Mouse (Mus musculus) erythroblast, embryonic 14.5 days (primary cell): ENCODE results near the gene Kcnj9.

Experiments
- GATA1 ChIP-seq: IDR thresholded peaks from 2 replicates; pipeline ENCODE4 v1.6.1; 2012; ENCODE audit warnings: low read length, inconsistent platforms, mixed read lengths
- TAL1 ChIP-seq: IDR thresholded peaks from 3 replicates; pipeline ENCODE4 v1.6.1; 2012; ENCODE audit warnings: low read length, inconsistent platforms, mixed read lengths

DNA sequence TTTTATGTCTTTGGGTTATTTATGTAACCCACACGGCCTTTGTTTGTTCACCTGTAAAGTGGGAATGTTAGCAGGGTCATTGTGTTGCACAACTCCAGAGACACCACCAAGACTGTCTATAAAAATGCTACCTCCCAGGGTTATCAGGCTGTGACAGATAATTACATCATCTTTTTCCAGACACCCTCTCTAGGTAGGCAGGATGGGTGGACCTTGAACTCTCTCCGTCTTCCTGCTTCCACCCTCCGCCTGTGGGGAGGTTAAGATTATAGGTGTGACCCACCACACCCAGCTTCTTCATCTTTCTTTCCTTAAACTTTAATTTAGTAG, 39.5 kb downstream of the Kcnj9 start:
- TF ChIP-seq GATA1, result no peak
- no peak for TF ChIP-seq TAL1
